Comparison of ENCODE assay signal across 11 mouse cellular contexts in the genomic region with DNA sequence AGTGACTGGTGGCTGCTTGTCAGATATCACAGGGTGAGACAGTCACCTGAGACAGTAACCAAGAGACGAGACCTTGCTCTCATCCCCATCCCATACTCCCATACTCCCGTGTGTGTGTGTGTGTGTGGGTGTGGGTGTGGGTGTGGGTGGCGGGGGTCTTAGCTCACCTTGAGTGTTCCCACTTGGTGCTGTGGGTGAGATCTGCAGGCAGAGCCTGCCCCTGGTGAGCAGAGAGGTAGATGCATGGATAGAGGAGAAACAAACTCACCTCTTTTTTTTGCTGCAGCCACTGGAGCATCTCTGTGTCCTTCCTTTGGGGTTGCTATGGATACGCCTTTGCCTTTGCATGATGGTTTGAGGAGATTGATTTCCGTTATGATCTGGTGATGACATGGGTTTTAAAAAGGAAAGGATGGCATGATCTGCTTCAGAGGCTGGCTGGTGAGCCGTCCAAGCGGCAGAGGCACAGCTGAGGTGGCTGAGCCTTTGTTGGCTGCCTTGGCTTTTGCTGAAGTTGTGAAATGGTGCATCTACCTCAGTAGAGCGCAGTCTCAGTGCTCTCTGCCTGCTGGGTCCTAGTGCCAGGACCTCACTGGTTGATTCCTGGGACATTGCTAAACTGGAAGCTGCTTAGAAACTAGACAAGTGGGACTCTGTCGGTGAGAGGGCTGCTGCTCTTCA. TPM values are rescaled to one million over a fixed set of nuclear protein-coding genes. Genes with fewer than 3 reads are reported as not detected.
A peak's percentile ranks its signal among the peaks of the same experiment; 100 is the strongest.
DNase-seq lines count a peak whose midpoint lies in the region; ATAC-seq and TF ChIP-seq lines count a peak whose summit lies in the region.
"Had no signal": no experiment of that assay in that cellular context is flagged by ENCODE, and none has a peak within 500 bp of the region (broad histone marks: within the 10 kb centered on the region; RNA-seq: fewer than 3 reads in every experiment).

No protein-coding gene starts in this region.

- H3K27me3 ChIP-seq in embryonic facial prominence, embryonic 12.5 days, result no peaks in the 10 kb centered on the region
- no peaks in the 10 kb centered on the region for H3K27me3 ChIP-seq in embryonic facial prominence, embryonic 10.5 days (replicated peaks; ENCODE audit: low read depth, poor library complexity, severe bottlenecking)
- H3K27me3 ChIP-seq in hindbrain, postnatal 0 days (ENCODE audit: insufficient read depth, low read length), result no peaks in the 10 kb centered on the region
- H3K27me3 ChIP-seq in midbrain, postnatal 0 days (ENCODE audit: insufficient read depth, low read length), result no peaks in the 10 kb centered on the region
- no peaks in the 10 kb centered on the region for H3K27me3 ChIP-seq in intestine, embryonic 15.5 days (replicated peaks)

- DNase-seq in embryonic facial prominence, embryonic 10.5 days (ENCODE audit: low spot score), result no peak
- DNase-seq in cerebellum, postnatal 36 days, result peak; percentile 75 to 78
- peak; percentile 73 for DNase-seq in hindbrain, postnatal 0 days (ENCODE audit: low spot score)
- DNase-seq in midbrain, postnatal 0 days (ENCODE audit: low spot score), result peak; percentile 73
- no peak for DNase-seq in Muller cell, postnatal 12 days (ENCODE audit: inconsistent ontology term)
- DNase-seq in lung, postnatal 14 days, result no peak
- DNase-seq: gastrocnemius, postnatal 14 days had no signal

- H3K9ac ChIP-seq in embryonic facial prominence, embryonic 12.5 days, result no peak overlapping the region; the same call in 1 of the 2 replicates
- peak overlapping the region; percentile 25; the same call in 1 of the 2 replicates for H3K9ac ChIP-seq in hindbrain, postnatal 0 days (replicated peaks; ENCODE audit: low read length)
- peak overlapping the region; percentile 54 for H3K9ac ChIP-seq in midbrain, postnatal 0 days (replicated peaks; ENCODE audit: low read length, poor library complexity, severe bottlenecking)
- H3K9ac ChIP-seq in intestine, embryonic 15.5 days, result no peak overlapping the region

- peak; percentile 4; the same call in 1 of the 2 replicates for TF ChIP-seq CTCF in hindbrain, postnatal 0 days (IDR thresholded peaks at IDR 0.05; ENCODE audit: low read depth)
- peak; percentile 30 for TF ChIP-seq CTCF in midbrain, postnatal 0 days (IDR thresholded peaks at IDR 0.05)

- peaks cover 3% of the 10 kb centered on the region; the same call in 1 of the 2 replicates for H3K36me3 ChIP-seq in embryonic facial prominence, embryonic 12.5 days
- peaks cover 11% of the 10 kb centered on the region for H3K36me3 ChIP-seq in embryonic facial prominence, embryonic 10.5 days (replicated peaks)
- no peaks in the 10 kb centered on the region for H3K36me3 ChIP-seq in hindbrain, postnatal 0 days (ENCODE audit: insufficient read depth, low read length)
- no peaks in the 10 kb centered on the region for H3K36me3 ChIP-seq in midbrain, postnatal 0 days (ENCODE audit: insufficient read depth, low read length)
- H3K36me3 ChIP-seq in intestine, embryonic 15.5 days, result no peaks in the 10 kb centered on the region

- H3K4me3 ChIP-seq in embryonic facial prominence, embryonic 12.5 days, result no peak overlapping the region
- no peak overlapping the region for H3K4me3 ChIP-seq in embryonic facial prominence, embryonic 10.5 days
- H3K4me3 ChIP-seq in hindbrain, postnatal 0 days (ENCODE audit: low read length), result peak overlapping the region; percentile 33
- H3K4me3 ChIP-seq in midbrain, postnatal 0 days (ENCODE audit: low read depth, low read length), result peak overlapping the region; percentile 39
- H3K4me3 ChIP-seq in intestine, embryonic 15.5 days (replicated peaks), result no peak overlapping the region
- H3K4me3 ChIP-seq: limb, embryonic 10.5 days had no signal

- no peak for ATAC-seq in embryonic facial prominence, embryonic 12.5 days (ENCODE audit: insufficient number of reproducible peaks, insufficient read depth, low FRiP score, low TSS enrichment)
- ATAC-seq in hindbrain, postnatal 0 days, result peak; percentile 80
- ATAC-seq in midbrain, postnatal 0 days (ENCODE audit: low FRiP score), result peak; percentile 80
- no peak for ATAC-seq in intestine, embryonic 15.5 days

- no peak overlapping the region for H3K4me2 ChIP-seq in embryonic facial prominence, embryonic 12.5 days (replicated peaks)
- peak overlapping the region; percentile 55 for H3K4me2 ChIP-seq in hindbrain, postnatal 0 days (ENCODE audit: low read depth, low read length)
- peak overlapping the region; percentile 61 for H3K4me2 ChIP-seq in midbrain, postnatal 0 days (ENCODE audit: low read depth, low read length, poor library complexity, severe bottlenecking)
- no peak overlapping the region for H3K4me2 ChIP-seq in intestine, embryonic 15.5 days (replicated peaks)

- 62% methylated on average over 9 of the region's 9 CpGs for WGBS in embryonic facial prominence, embryonic 12.5 days
- 66% methylated on average over 9 of the region's 9 CpGs for WGBS in embryonic facial prominence, embryonic 10.5 days
- 44% methylated on average over 9 of the region's 9 CpGs for WGBS in hindbrain, postnatal 0 days
- 44% methylated on average over 9 of the region's 9 CpGs for WGBS in midbrain, postnatal 0 days
- 71% methylated on average over 9 of the region's 9 CpGs for WGBS in intestine, embryonic 15.5 days

- no peaks in the 10 kb centered on the region for H3K9me3 ChIP-seq in embryonic facial prominence, embryonic 12.5 days
- H3K9me3 ChIP-seq in embryonic facial prominence, embryonic 10.5 days, result no peaks in the 10 kb centered on the region
- H3K9me3 ChIP-seq in hindbrain, postnatal 0 days (ENCODE audit: low read length), result no peaks in the 10 kb centered on the region
- no peaks in the 10 kb centered on the region for H3K9me3 ChIP-seq in midbrain, postnatal 0 days (ENCODE audit: low read length)
- no peaks in the 10 kb centered on the region for H3K9me3 ChIP-seq in intestine, embryonic 15.5 days
- H3K9me3 ChIP-seq: limb, embryonic 10.5 days had no signal

- H3K4me1 ChIP-seq in embryonic facial prominence, embryonic 12.5 days, result peaks cover 4% of the 10 kb centered on the region; the same call in 1 of the 2 replicates
- H3K4me1 ChIP-seq in embryonic facial prominence, embryonic 10.5 days, result peaks cover 8% of the 10 kb centered on the region
- peaks cover 14% of the 10 kb centered on the region; the same call in 1 of the 2 replicates for H3K4me1 ChIP-seq in hindbrain, postnatal 0 days (ENCODE audit: insufficient read depth, low read length)
- H3K4me1 ChIP-seq in midbrain, postnatal 0 days (ENCODE audit: insufficient read depth, low read length), result peaks cover 7% of the 10 kb centered on the region; the same call in 1 of the 2 replicates
- peaks cover 5% of the 10 kb centered on the region; the same call in 1 of the 2 replicates for H3K4me1 ChIP-seq in intestine, embryonic 15.5 days (replicated peaks)

- H3K27ac ChIP-seq in embryonic facial prominence, embryonic 12.5 days, result peak overlapping the region; percentile 5; the same call in 1 of the 2 replicates
- H3K27ac ChIP-seq in embryonic facial prominence, embryonic 10.5 days (replicated peaks), result no peak overlapping the region
- peak overlapping the region; percentile 81 for H3K27ac ChIP-seq in hindbrain, postnatal 0 days
- H3K27ac ChIP-seq in midbrain, postnatal 0 days (ENCODE audit: low read depth, low read length), result peak overlapping the region; percentile 80
- H3K27ac ChIP-seq in intestine, embryonic 15.5 days, result no peak overlapping the region
- H3K27ac ChIP-seq: limb, embryonic 10.5 days; macrophage had no signal

RNA-seq across cellular contexts. Expression of a gene that starts 6.7 kb away (rescaled TPM):
- polyA plus RNA-seq in embryonic facial prominence, embryonic 12.5 days (2016; fragmentation: Nextera tagmentation; extraction: Ambion mirVana), result 121 and 126 TPM in 2 replicates
- 112 and 116 TPM in 2 replicates for polyA plus RNA-seq in embryonic facial prominence, embryonic 10.5 days (2016; fragmentation: Nextera tagmentation; extraction: Ambion mirVana)
- 124 and 132 TPM in 2 replicates for total RNA-seq in hindbrain, postnatal 0 days (2014; rRNA removed)
- 145 and 153 TPM in 2 replicates for polyA plus RNA-seq in hindbrain, postnatal 0 days (2015; fragmentation: Nextera tagmentation; extraction: Ambion mirVana)
- 126 and 129 TPM in 2 replicates for total RNA-seq in midbrain, postnatal 0 days (2014; rRNA removed)
- 166 TPM in 2 replicates for polyA plus RNA-seq in midbrain, postnatal 0 days (2015; fragmentation: Nextera tagmentation; extraction: Ambion mirVana)
- polyA plus RNA-seq in intestine, embryonic 15.5 days (2015; fragmentation: Nextera tagmentation; extraction: Ambion mirVana), result 82.1 and 84.6 TPM in 2 replicates

RNA-seq across cellular contexts. Expression of a gene that starts 16.2 kb away (rescaled TPM):
- polyA plus RNA-seq in embryonic facial prominence, embryonic 12.5 days (2016; fragmentation: Nextera tagmentation; extraction: Ambion mirVana), result 2.8 and 2.9 TPM in 2 replicates
- polyA plus RNA-seq in embryonic facial prominence, embryonic 10.5 days (2016; fragmentation: Nextera tagmentation; extraction: Ambion mirVana), result 1.3 and 2.1 TPM in 2 replicates
- 12.7 and 17.8 TPM in 2 replicates for total RNA-seq in hindbrain, postnatal 0 days (2014; rRNA removed)
- polyA plus RNA-seq in hindbrain, postnatal 0 days (2015; fragmentation: Nextera tagmentation; extraction: Ambion mirVana), result 10.2 and 11.4 TPM in 2 replicates
- total RNA-seq in midbrain, postnatal 0 days (2014; rRNA removed), result 15.6 and 20.5 TPM in 2 replicates
- polyA plus RNA-seq in midbrain, postnatal 0 days (2015; fragmentation: Nextera tagmentation; extraction: Ambion mirVana), result 18.0 and 18.2 TPM in 2 replicates
- 1.4 and 2.0 TPM in 2 replicates for polyA plus RNA-seq in intestine, embryonic 15.5 days (2015; fragmentation: Nextera tagmentation; extraction: Ambion mirVana)
- total RNA-seq: gastrocnemius, postnatal 14 days had no signal

RNA-seq across cellular contexts. Expression of a gene that starts 16.2 kb away (rescaled TPM):
- polyA plus RNA-seq in embryonic facial prominence, embryonic 12.5 days (2016; fragmentation: Nextera tagmentation; extraction: Ambion mirVana), result 10.0 and 11.3 TPM in 2 replicates
- 10.2 and 11.2 TPM in 2 replicates for polyA plus RNA-seq in embryonic facial prominence, embryonic 10.5 days (2016; fragmentation: Nextera tagmentation; extraction: Ambion mirVana)
- total RNA-seq in hindbrain, postnatal 0 days (2014; rRNA removed), result 8.5 and 13.8 TPM in 2 replicates
- polyA plus RNA-seq in hindbrain, postnatal 0 days (2015; fragmentation: Nextera tagmentation; extraction: Ambion mirVana), result 19.9 and 20.0 TPM in 2 replicates
- total RNA-seq in midbrain, postnatal 0 days (2014; rRNA removed), result 12.7 and 15.9 TPM in 2 replicates
- 21.5 and 27.5 TPM in 2 replicates for polyA plus RNA-seq in midbrain, postnatal 0 days (2015; fragmentation: Nextera tagmentation; extraction: Ambion mirVana)
- polyA plus RNA-seq in intestine, embryonic 15.5 days (2015; fragmentation: Nextera tagmentation; extraction: Ambion mirVana), result 3.0 and 3.9 TPM in 2 replicates

RNA-seq across cellular contexts. Expression of a gene that starts 37.1 kb away (rescaled TPM):
- 51.3 and 54.6 TPM in 2 replicates for polyA plus RNA-seq in embryonic facial prominence, embryonic 12.5 days (2016; fragmentation: Nextera tagmentation; extraction: Ambion mirVana)
- 38.2 and 39.0 TPM in 2 replicates for polyA plus RNA-seq in embryonic facial prominence, embryonic 10.5 days (2016; fragmentation: Nextera tagmentation; extraction: Ambion mirVana)
- 40.0 and 73.6 TPM in 2 replicates for total RNA-seq in hindbrain, postnatal 0 days (2014; rRNA removed)
- 20.8 and 21.1 TPM in 2 replicates for polyA plus RNA-seq in hindbrain, postnatal 0 days (2015; fragmentation: Nextera tagmentation; extraction: Ambion mirVana)
- total RNA-seq in midbrain, postnatal 0 days (2014; rRNA removed), result 24.3 and 30.9 TPM in 2 replicates
- polyA plus RNA-seq in midbrain, postnatal 0 days (2015; fragmentation: Nextera tagmentation; extraction: Ambion mirVana), result 12.5 and 14.6 TPM in 2 replicates
- polyA plus RNA-seq in intestine, embryonic 15.5 days (2015; fragmentation: Nextera tagmentation; extraction: Ambion mirVana), result 23.6 and 26.4 TPM in 2 replicates

RNA-seq across cellular contexts. Expression of a gene that starts 47.1 kb away (rescaled TPM):
- polyA plus RNA-seq in embryonic facial prominence, embryonic 12.5 days (2016; fragmentation: Nextera tagmentation; extraction: Ambion mirVana), result 17.9 and 21.4 TPM in 2 replicates
- polyA plus RNA-seq in embryonic facial prominence, embryonic 10.5 days (2016; fragmentation: Nextera tagmentation; extraction: Ambion mirVana), result 18.6 and 20.2 TPM in 2 replicates
- total RNA-seq in hindbrain, postnatal 0 days (2014; rRNA removed), result 26.7 and 31.0 TPM in 2 replicates
- polyA plus RNA-seq in hindbrain, postnatal 0 days (2015; fragmentation: Nextera tagmentation; extraction: Ambion mirVana), result 12.0 and 14.8 TPM in 2 replicates
- total RNA-seq in midbrain, postnatal 0 days (2014; rRNA removed), result 29.4 and 40.9 TPM in 2 replicates
- 14.6 and 16.2 TPM in 2 replicates for polyA plus RNA-seq in midbrain, postnatal 0 days (2015; fragmentation: Nextera tagmentation; extraction: Ambion mirVana)
- 9.0 and 9.4 TPM in 2 replicates for polyA plus RNA-seq in intestine, embryonic 15.5 days (2015; fragmentation: Nextera tagmentation; extraction: Ambion mirVana)

Comparison
In these comparisons a context has a peak if more than half of its experiments do, and no peak if none do; other contexts are left out.
1. H3K27ac ChIP-seq: peak in embryonic facial prominence, embryonic 12.5 days (single experiment), hindbrain, postnatal 0 days (single experiment) and midbrain, postnatal 0 days (single experiment); none in embryonic facial prominence, embryonic 10.5 days (single experiment) and intestine, embryonic 15.5 days (single experiment).
2. ATAC-seq: peak in hindbrain, postnatal 0 days (single experiment) and midbrain, postnatal 0 days (single experiment); none in embryonic facial prominence, embryonic 12.5 days (single experiment) and intestine, embryonic 15.5 days (single experiment).
3. H3K4me2 ChIP-seq: peak in hindbrain, postnatal 0 days (single experiment) and midbrain, postnatal 0 days (single experiment); none in embryonic facial prominence, embryonic 12.5 days (single experiment) and intestine, embryonic 15.5 days (single experiment).
4. H3K4me3 ChIP-seq: peak in hindbrain, postnatal 0 days (single experiment) and midbrain, postnatal 0 days (single experiment); none in embryonic facial prominence, embryonic 12.5 days (single experiment), embryonic facial prominence, embryonic 10.5 days (single experiment) and intestine, embryonic 15.5 days (single experiment).
5. H3K9ac ChIP-seq: peak in hindbrain, postnatal 0 days (single experiment) and midbrain, postnatal 0 days (single experiment); none in embryonic facial prominence, embryonic 12.5 days (single experiment) and intestine, embryonic 15.5 days (single experiment).
6. DNase-seq: peak in cerebellum, postnatal 36 days (2 of 2), hindbrain, postnatal 0 days (single experiment) and midbrain, postnatal 0 days (single experiment); none in embryonic facial prominence, embryonic 10.5 days (single experiment), Muller cell, postnatal 12 days (single experiment) and lung, postnatal 14 days (single experiment).